Mouse (Mus musculus) right cerebral cortex, adult 18-20 months (tissue): ENCODE data around the gene Faxc.

Experiments used
- DNase-seq: peaks from one replicate; pipeline ENCODE4 v3.0.0; 2022; ENCODE audit warnings: mixed read lengths

Faxc gene

DNA sequence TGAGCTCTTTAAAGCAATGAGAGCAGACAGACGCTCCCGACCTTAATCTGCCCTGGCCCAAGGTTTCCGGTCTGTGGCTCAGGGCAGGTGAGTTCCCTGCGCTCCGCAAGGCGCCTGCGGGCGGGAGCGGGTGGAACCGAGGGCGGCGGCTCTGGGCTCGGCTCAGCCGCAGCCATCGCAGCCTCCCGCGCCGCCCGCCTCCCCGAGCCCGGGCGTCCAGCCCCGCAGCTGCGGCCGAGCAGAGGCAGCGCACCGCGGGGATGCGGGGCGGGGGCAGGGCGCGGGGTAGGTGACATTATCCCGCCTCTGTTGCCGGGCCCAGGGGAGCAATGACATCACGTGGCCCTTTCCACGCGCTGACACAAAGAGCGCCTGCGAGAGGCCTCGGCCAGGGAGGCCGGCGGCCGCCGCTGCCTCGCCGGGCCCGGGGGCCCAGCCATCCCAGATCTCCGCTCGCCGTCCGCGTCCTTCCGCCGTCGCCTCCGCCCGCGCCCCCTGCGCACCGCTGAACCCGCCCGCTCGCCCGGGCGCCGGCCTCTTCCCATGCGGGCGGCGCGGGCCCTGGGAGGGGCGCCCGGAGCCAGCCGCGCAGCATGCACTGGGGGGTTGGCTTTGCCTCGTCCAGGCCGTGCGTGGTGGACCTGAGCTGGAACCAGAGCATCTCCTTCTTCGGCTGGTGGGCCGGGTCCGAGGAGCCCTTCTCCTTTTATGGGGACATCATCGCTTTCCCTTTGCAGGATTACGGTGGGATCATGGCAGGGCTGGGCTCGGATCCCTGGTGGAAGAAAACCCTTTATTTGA is at the start of gene Faxc:
TSS of gene Faxc (plus strand) at position 359 of the 801 bp plus-strand sequence.
- peak; percentile 72 for DNase-seq

- no peak for DNase-seq
Observed at GRCm38 (mm10) chr4:21882806-21883205, 48.3 kb upstream of the Faxc start.

- DNase-seq = peak; percentile 16
Observed at GRCm38 (mm10) chr4:21885831-21886230, 45.3 kb upstream of the Faxc start.

DNA sequence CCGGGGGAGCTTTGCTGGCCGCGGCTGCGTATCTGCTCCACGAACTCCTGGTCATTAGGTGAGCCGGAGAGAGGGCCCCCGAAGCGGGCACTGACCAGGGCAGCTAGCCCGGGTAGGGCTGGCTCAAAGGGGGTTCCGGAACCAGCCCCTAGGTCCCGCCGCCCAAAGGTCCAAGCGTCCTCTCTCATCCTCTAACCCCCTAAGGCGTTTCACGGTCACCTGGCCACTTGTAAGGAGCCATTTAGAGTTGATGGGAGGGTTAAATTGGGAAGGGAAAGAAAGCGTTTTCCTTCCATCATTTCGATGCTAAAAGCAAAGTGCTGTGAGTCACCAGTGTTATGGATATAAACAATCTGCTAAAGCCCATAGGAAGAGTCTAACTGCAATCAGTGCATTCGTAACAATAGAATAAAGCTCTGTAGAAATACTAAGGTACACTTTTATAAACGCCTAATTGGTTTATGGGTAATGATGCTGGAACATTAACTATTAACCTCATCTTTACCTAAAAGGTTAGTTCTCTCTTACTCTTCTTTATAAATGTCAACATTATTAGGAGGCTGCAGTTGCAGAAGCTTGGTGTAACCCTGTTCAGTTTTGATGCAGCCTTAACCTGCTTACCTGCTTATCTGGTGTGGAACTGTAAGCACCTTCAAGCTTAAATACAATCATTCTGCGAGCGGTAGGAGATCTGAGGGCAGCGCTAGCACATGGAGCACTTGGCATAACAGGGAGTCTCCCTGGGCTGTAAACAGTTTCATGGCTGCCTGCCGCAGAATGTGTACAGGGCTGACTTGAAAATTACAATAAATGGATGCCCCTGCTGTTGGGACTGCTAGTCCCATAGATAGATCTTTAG is 872 bp downstream of the Faxc start:
- no peak for DNase-seq

DNA sequence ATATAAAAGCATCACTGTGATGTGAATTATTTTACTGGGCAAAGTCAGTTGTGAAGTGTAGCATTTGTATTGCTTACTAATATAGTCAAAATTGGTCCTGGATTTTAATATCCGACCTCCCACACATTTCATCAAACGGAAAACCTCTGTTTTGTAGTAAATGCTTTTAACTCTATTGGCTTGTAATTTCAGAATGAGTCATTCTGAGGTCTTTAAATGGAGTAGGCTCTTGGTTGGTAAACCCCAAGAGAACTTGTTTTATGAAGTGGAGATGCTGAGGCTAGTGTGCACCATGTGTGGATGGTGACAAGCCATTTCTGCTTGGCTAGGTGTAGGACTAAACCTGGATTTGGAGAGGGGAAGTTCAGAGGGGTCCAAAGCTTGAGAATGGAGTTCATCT is 4.2 kb downstream of the Faxc start:
- DNase-seq = no peak

- no peak for DNase-seq
Observed at GRCm38 (mm10) chr4:21936424-21936823, 5.3 kb downstream of the Faxc start.

DNA sequence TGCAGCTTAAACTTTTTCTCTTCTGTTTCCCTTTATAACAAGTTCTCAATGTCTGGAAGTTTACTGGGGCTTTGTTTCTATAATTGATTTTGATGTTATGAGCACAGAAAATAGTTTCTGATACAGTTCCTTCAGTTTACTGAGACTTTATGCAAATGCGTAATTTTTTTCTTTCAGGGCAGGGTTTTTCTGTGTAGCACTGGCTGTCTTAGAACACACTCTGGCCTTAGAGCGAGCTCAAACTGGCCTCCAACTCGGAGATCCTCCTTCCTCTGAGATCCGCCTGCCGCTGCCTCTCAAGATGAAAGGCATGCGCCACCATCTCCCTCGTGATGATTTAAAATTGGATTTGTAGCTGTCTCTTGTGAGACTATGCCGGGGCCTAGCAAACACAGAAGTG is 6.8 kb downstream of the Faxc start:
- no peak for DNase-seq

GRCm38 (mm10) chr4:21944672-21945071 is 13.5 kb downstream of the Faxc start:
- DNase-seq = no peak

GRCm38 (mm10) chr4:21951444-21951843 is 20.3 kb downstream of the Faxc start:
- peak; percentile 58 for DNase-seq

DNA sequence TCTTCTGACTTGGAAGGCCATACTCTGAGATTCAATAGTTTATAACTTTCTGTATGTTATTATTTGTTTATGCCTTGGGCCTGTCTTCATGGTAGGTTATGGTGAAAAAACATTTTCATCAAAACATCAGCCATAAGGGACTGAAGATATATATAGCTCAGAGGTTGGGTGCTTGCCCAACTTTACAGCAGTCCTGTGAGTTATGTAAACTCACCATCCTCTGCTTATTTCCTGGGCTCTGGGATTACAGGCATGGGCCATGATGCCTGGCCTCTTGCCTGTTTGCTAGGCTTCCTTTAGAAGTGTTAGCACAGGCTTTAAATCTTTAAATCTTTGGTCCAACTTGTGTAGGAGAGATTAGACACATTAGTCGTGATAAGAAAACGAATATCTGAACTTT is 21.1 kb downstream of the Faxc start:
- peak; percentile 46 for DNase-seq

- peak; percentile 25 for DNase-seq
Observed at GRCm38 (mm10) chr4:21957570-21958321, 26.6 kb downstream of the Faxc start.

- peak; percentile 18 for DNase-seq
Observed at GRCm38 (mm10) chr4:21971949-21972348, 40.8 kb downstream of the Faxc start.

GRCm38 (mm10) chr4:21974126-21974525 is 43.0 kb downstream of the Faxc start:
- DNase-seq = no peak

DNA sequence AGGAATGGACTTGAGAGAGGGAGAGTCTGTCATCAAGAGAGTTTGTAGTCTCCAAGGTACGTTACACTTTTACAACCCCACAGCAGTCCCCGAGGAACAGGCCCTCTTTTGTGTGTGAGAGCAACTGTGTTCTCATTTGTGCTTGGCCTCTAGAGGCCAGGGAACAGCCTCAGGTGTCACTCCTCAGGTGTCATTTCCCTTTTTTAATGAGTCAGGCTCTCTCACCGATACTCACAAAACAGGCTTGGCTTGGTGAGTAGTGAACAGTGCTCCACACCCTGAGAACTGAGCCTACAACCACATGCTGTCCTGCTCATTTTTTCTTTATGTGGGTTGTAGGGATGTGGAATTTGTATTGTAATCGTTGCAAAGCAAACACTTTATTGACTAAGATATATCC is 49.3 kb downstream of the Faxc start:
- no peak for DNase-seq

- DNase-seq = peak; percentile 67
Observed at GRCm38 (mm10) chr4:21982449-21982848, 51.3 kb downstream of the Faxc start.

GRCm38 (mm10) chr4:21986857-21987256 is 55.7 kb downstream of the Faxc start:
- no peak for DNase-seq

GRCm38 (mm10) chr4:21987460-21987859 is 56.3 kb downstream of the Faxc start:
- DNase-seq = peak; percentile 21

DNA sequence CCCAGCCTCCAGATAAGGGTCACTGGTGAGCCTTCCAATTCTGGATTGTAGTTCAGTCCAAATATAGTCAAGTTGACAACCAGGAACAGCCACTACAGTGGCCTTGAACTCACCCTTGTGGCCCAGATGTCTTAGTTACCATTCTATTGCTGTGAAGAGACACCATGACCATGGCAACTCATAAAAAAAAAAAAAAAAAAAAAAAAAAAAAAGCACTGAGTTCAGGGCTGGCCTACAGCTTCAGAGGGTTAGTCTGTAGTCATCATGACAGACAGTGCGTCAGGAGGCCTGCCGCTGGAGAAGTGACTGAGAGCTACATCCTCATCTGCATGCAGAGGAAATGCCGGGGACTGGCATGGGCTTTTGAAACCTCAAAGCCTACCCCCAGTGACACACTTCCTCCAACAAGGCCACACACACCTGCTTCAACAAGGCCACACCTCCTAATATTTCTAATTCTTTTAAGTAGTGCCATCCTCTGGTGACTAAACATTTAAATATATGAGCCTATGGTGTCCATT is 58.5 kb downstream of the Faxc start:
- no peak for DNase-seq

DNA sequence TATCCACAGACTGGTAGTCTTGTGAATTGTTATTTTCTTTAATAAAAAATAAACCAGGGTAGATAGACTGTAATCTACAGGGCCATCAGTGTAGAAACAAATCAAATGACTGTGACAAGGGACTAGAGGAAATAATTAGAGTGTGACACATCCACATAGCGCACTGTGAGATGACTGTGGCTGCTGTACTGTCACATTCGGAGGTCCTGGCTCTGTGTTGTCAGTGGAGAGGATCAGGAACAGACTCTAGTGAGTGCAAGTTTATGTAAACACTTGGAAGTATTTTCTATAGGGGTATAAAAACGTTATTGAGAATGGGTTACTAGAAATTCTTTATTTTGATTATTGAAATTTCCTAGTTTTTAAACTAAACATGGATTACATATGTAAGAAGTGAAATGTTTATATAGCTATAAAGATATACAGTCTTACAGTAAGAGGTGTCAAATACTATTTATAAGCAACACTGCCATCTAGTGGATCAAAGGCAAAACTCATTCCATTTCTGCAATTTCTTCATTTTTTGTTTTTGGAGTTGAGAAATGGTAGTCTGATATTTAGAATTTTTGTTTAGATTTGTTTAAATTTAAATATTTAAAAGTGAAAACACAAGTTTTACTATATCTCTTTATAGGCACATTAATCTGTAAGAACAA is 59.6 kb downstream of the Faxc start:
- no peak for DNase-seq

GRCm38 (mm10) chr4:22017656-22018379 is 86.7 kb downstream of the Faxc start:
- DNase-seq = peak; percentile 75

GRCm38 (mm10) chr4:22018414-22018813 is 87.3 kb downstream of the Faxc start:
- DNase-seq = no peak

DNA sequence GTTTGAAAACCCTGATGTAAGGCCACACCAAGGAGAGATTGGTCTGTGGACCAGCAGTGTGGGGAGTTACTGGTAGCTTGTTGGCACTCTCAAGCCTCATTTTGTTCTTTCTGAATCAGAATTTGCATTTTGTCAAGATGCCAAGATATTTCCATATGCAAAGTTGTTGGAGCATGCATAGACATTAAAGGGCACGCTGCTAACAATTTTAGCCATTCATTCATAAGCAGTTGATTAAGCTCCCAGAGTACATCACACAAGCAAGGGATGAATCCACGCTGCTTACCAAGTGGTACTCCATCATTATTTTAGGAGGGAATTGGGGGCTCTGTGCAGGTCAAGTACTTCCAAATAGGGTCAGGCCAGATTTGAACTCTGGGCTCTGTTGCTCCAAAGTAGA is 98.8 kb downstream of the Faxc start:
- DNase-seq = no peak
